Mouse (Mus musculus) limb, embryonic 13.5 days (tissue): Measurements from ENCODE around the gene P2rx6. TPM values are rescaled to one million over a fixed set of nuclear protein-coding genes. Genes with fewer than 3 reads are reported as not detected.

Experiments
- ATAC-seq: fragments of 200-750 bp; cut with Nextera tagmentation; 2 replicates; pipeline ENCODE4 v1.8.0; 2017; ENCODE audit warnings: low read depth, moderate number of reproducible peaks, moderate TSS enrichment; ENCODE audit not compliant: low FRiP score
- H3K27ac ChIP-seq: fragments of 300-500 bp; sonication (generic); 2 replicates; pipeline ENCODE4 v1.5.1; 2015; ENCODE audit warnings: inconsistent platforms, mild to moderate bottlenecking, moderate library complexity
- H3K27me3 ChIP-seq: fragments of 300-500 bp; sonication (generic); 2 replicates; pipeline ENCODE4 v1.6.1; 2015; ENCODE audit warnings: mild to moderate bottlenecking, inconsistent platforms
- H3K36me3 ChIP-seq: fragments of 300-500 bp; sonication (generic); 2 replicates; pipeline ENCODE4 v1.6.1; 2015; ENCODE audit warnings: inconsistent platforms, mild to moderate bottlenecking, moderate library complexity
- H3K4me1 ChIP-seq: fragments of 300-500 bp; sonication (generic); 2 replicates; pipeline ENCODE4 v1.6.1; 2015; ENCODE audit warnings: inconsistent platforms
- H3K4me2 ChIP-seq: fragments of 300-500 bp; sonication (generic); replicated peaks from 2 replicates; pipeline ENCODE4 v1.6.1; 2015; ENCODE audit warnings: inconsistent platforms, mild to moderate bottlenecking, moderate library complexity
- H3K4me3 ChIP-seq: fragments of 300-500 bp; sonication (generic); 2 replicates; pipeline ENCODE4 v1.5.1; 2015; ENCODE audit warnings: moderate library complexity, mild to moderate bottlenecking, inconsistent platforms
- H3K9ac ChIP-seq: fragments of 300-500 bp; sonication (generic); 2 replicates; pipeline ENCODE4 v1.6.1; 2015; ENCODE audit warnings: mild to moderate bottlenecking, inconsistent platforms
- H3K9me3 ChIP-seq: fragments of 300-500 bp; sonication (generic); 2 replicates; pipeline ENCODE4 v1.6.1; 2016; ENCODE audit warnings: inconsistent platforms
- WGBS: fragments of 180-500 bp; shearing (Covaris S2); methylation state at CpG from one replicate; pipeline ENCODE4 v1.1.7; 2015; 5-methylcytosine and 5-hydroxymethylcytosine counted together
- polyA plus RNA-seq: library from polyadenylated mRNA; unstranded; fragments of >200 nt; fragmentation: Nextera tagmentation; extraction: Ambion mirVana; gene quantifications from 2 replicates; pipeline ENCODE4 v1.2.1, GENCODE M21; 2015

P2rx6 gene
- polyA plus RNA-seq, result 0.36 and 0.40 TPM in 2 replicates

DNA sequence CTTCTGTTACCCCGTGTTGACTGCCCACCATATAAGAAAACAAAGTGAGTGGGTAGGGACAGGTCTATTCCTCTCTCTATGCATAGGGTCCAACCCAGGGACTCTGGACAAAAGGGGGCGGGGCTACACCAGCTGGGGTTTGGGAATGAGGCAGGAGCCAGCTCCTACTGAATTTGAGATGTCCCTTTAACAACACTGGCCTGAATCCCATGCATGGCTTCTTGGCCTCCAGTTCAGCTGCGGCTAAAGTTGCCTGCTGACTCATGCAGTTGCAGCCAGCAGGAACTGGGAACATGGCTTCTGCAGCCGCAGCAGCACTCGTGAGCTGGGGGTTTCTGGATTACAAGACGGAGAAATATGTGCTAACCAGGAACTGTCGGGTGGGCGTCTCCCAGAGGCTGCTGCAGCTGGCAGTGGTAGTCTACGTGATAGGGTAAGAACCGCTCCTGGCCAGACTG, at the start of gene P2rx6:
Gene P2rx6, plus strand, starts transcription at position 135 of the 458 bp plus-strand sequence.
- Histone ChIP-seq H3K4me3 (peak within 1 kb of the TSS; percentile 32), H3K9me3 (no peaks in the 10 kb centered on the region), H3K9ac (peak within 1 kb of the TSS; percentile 56), H3K4me1 (peaks cover 38% of the 10 kb centered on the region), H3K36me3 (no peaks in the 10 kb centered on the region), H3K4me2 (peak within 1 kb of the TSS; percentile 63), H3K27ac (no peak within 1 kb of the TSS), H3K27me3 (peaks cover 35% of the 10 kb centered on the region)
- ATAC-seq, result peak; percentile 64
- WGBS, result 2% methylated on average over 10 of the region's 10 CpGs

DNA sequence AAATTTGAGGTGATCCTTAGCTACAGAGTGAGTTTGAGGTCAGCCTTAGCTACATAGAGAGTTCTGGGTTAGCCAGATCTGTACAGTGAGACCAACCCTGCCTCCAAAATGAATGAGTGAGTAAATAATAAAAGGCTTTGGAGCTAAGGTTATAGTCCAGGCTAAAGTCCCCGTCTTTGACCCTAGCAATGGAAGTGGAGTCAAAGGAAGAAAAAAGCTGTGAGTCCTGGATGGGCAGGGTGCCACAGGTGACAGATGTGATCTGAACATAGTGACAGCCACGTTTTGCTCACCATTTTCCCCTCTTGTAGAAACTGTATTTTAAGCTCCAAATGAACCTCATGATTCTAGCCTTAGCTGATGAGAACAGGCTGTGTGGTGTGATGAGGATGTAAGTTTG, 42.8 kb upstream of the P2rx6 start:
- H3K4me1 ChIP-seq, result no peaks in the 10 kb centered on the region
- no peak overlapping the region for H3K4me2 ChIP-seq
- 76% methylated on average over 2 of the region's 2 CpGs for WGBS
- H3K36me3 ChIP-seq, result peaks cover 98% of the 10 kb centered on the region
- no peak overlapping the region for H3K4me3 ChIP-seq
- H3K9ac ChIP-seq, result no peak overlapping the region
- no peaks in the 10 kb centered on the region for H3K27me3 ChIP-seq
- no peaks in the 10 kb centered on the region for H3K9me3 ChIP-seq
- no peak for ATAC-seq
- no peak overlapping the region for H3K27ac ChIP-seq

DNA sequence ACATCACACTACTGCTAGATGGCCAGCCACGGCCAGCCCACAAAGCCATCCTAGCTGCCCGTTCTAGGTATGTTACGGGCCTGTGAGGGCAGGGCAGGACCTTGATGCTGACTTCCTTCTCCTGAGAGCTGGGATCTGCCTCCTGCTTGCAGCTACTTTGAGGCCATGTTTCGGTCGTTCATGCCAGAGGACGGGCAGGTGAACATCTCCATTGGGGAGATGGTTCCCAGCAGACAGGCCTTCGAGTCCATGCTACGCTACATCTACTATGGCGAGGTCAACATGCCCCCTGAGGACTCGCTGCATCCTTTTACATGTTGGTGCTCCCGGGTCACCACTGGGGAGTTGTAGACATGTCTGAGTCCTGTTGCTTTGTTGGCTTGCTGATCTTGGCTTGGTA, 37.5 kb upstream of the P2rx6 start:
- Histone ChIP-seq H3K27ac (no peak overlapping the region), H3K4me3 (no peak overlapping the region), H3K4me1 (no peaks in the 10 kb centered on the region), H3K27me3 (no peaks in the 10 kb centered on the region), H3K9me3 (no peaks in the 10 kb centered on the region), H3K9ac (no peak overlapping the region), H3K36me3 (peaks cover 97% of the 10 kb centered on the region), H3K4me2 (no peak overlapping the region)
- no peak for ATAC-seq
- WGBS, result 94% methylated on average over 11 of the region's 11 CpGs

DNA sequence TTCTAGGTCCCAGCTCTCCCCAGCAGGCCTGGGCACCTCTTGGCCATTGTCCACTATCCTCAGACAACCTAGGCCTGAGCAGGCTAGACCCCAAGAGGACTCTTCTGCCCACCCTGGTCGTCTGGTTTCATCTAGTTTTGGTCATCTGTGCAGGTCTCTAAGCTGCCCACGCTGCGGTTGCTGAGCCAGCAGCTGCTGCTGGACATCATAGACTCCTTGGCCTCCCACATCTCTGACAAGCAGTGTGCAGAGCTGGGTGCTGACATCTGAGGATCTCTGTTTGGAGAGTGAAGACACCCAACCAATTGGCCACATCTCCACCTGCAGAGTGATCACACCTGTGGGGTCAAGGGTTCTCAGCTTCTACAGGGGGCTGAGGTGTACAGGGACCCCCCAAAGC, 36.2 kb upstream of the P2rx6 start:
- H3K27ac ChIP-seq, result no peak overlapping the region
- no peak overlapping the region for H3K4me2 ChIP-seq
- H3K9ac ChIP-seq, result no peak overlapping the region
- no peak for ATAC-seq
- no peaks in the 10 kb centered on the region for H3K27me3 ChIP-seq
- H3K4me1 ChIP-seq, result peaks cover 10% of the 10 kb centered on the region
- peaks cover 84% of the 10 kb centered on the region for H3K36me3 ChIP-seq
- 83% methylated on average over 3 of the region's 3 CpGs for WGBS
- H3K4me3 ChIP-seq, result no peak overlapping the region
- H3K9me3 ChIP-seq, result no peaks in the 10 kb centered on the region

DNA sequence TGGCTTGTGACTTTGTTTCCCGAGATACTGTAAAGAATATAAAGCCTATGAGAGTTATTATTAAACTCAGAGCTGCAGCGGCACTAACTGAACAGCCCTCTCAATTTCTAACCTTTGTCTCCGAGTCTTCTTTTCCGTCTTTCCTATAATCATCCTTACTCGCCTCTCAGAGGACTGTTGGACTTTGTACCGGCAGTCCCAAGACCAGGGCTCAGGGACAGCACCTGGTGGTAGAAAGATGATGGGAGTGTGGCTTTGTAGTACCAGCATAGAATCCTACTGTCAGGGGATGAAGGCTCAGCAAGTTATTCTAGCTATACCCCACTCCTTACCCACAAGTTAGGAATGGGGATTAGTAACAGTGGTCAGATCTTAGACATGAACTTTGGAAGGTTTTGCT, 35.5 kb upstream of the P2rx6 start:
- Histone ChIP-seq H3K9me3 (no peaks in the 10 kb centered on the region), H3K27me3 (no peaks in the 10 kb centered on the region), H3K27ac (no peak overlapping the region; the same call in 1 of the 2 replicates), H3K9ac (no peak overlapping the region), H3K4me2 (no peak overlapping the region), H3K4me3 (no peak overlapping the region), H3K4me1 (peaks cover 10% of the 10 kb centered on the region), H3K36me3 (peaks cover 77% of the 10 kb centered on the region)
- no peak for ATAC-seq
- 92% methylated on average over 6 of the region's 6 CpGs for WGBS

DNA sequence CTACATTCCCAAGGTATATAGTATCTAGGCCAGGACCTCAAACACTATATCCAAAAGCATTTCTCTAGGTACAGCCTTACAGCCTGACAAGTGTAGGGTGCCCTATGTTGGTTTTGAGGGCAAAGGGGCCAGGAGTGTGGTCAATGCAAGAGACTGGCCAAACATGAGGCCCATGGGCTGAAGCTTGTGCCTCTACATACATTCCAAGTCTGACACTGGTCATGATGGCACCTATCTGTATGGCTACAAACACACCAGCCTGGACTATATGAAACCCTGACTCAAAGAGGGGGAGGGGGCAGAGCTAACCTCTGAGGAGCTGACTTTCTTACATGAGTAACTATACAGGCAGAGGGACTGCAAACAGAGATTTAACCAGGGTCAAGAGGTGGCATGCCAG, 34.1 kb upstream of the P2rx6 start:
- H3K27ac ChIP-seq, result no peak overlapping the region
- H3K4me1 ChIP-seq, result peaks cover 20% of the 10 kb centered on the region
- no peak overlapping the region for H3K4me2 ChIP-seq
- H3K9ac ChIP-seq, result 0 out of 2 replicates have a peak overlapping the region, but pooled peaks have one; percentile 2
- no peaks in the 10 kb centered on the region for H3K9me3 ChIP-seq
- no peaks in the 10 kb centered on the region for H3K27me3 ChIP-seq
- no peak overlapping the region for H3K4me3 ChIP-seq
- H3K36me3 ChIP-seq, result peaks cover 63% of the 10 kb centered on the region
- no peak for ATAC-seq

DNA sequence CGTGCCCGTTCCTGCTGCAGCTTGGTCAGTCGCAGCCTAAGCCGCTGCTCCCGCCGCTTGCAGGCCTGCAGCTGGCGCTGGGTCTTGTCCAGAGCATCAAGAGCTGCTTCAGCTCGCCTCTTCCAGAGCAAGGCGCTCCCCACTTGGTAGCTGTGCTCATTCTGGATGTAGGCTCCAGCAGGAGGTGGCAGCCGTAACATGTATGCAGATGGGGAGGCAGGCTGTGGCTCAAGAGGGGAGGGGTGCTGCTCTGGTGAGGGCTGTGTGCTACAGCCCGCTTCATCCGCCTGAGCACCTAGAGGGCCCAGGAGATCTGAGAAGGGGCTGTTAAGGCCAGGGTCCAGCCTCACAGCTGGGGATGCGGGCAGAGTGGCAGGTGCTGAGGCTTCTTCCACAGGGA, 33.4 kb upstream of the P2rx6 start:
- peaks cover 56% of the 10 kb centered on the region for H3K36me3 ChIP-seq
- H3K27ac ChIP-seq, result no peak overlapping the region
- H3K27me3 ChIP-seq, result no peaks in the 10 kb centered on the region
- H3K9me3 ChIP-seq, result no peaks in the 10 kb centered on the region
- WGBS, result 83% methylated on average over 13 of the region's 13 CpGs
- 0 out of 2 replicates have a peak overlapping the region, but pooled peaks have one; percentile 2 for H3K9ac ChIP-seq
- no peak overlapping the region for H3K4me3 ChIP-seq
- H3K4me1 ChIP-seq, result peaks cover 20% of the 10 kb centered on the region
- ATAC-seq, result no peak
- H3K4me2 ChIP-seq, result no peak overlapping the region

DNA sequence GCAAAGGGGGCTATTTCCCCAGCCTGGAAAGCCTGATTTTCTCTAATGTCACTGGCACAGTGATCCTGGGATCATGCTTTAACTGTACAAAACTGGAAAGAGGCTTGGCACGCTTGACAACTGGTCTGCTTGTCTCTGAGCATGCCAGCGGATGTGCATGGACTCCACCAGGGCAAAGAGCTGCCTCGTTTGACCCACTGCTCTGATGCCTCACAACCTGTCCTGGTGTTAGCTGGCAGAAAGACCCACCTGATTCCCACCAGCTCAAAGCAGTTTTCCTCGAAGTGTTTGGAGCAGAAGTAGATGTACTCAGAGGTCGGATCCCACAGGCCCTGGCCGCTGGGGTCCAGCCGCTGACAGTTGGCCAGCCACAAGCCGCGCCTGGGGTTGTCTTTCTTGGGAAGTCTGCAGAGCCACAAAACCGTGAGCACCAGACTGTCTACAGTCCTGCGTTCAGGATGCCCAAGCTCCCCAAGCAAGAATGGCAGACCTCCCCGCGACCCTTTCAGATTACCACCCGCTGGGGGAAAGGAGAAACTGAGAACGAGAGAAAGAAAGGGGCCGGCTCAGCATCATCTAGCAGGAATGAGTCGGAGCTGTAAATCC, 31.6 kb upstream of the P2rx6 start:
- Histone ChIP-seq H3K27ac (peak overlapping the region; percentile 96), H3K4me3 (peak overlapping the region; percentile 78), H3K9ac (peak overlapping the region; percentile 90), H3K27me3 (no peaks in the 10 kb centered on the region), H3K4me2 (peak overlapping the region; percentile 93), H3K36me3 (peaks cover 40% of the 10 kb centered on the region), H3K4me1 (peaks cover 20% of the 10 kb centered on the region), H3K9me3 (no peaks in the 10 kb centered on the region)
- 17% methylated on average over 17 of the region's 17 CpGs for WGBS
- ATAC-seq, result 0 out of 2 replicates have a peak, but pooled peaks have one; percentile 1

DNA sequence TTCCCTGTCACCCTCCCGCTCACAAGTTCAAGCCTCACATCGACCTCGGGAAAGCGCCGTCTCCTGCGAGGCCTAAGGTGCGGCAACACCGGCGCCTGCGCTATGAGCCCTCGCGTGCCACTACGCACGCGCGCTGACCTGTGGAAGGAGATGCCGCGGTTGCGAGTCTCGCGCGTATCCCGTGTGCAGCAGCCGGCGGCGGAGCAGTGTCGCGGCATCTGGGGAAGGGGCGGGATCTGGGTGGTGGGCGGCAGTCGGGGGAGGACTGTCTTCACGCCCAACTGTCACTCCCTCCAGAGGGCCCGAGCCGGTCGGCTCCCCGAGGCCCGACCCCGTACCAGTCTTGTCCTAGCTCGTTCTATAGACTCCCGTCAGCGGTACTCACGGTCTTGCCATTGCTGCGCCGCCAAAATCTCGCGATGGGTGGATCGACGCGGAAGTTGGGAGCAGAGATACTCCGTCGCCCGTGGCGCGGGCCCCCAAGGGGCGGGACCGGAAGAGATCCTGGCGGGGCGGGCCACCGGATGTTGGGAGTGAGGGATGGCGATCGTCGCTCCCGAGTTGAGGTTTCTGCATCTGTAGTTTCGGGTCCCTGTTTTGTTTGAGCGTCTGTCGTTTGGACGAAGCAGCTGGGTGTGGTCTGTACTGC, 30.9 kb upstream of the P2rx6 start, which contains the start of gene Thap7:
Gene Thap7, minus strand, starts transcription at position 497 of the 649 bp plus-strand sequence.
- WGBS, result under 1% methylated on average over 67 of the region's 67 CpGs
- Histone ChIP-seq H3K4me1 (peaks cover 20% of the 10 kb centered on the region), H3K9ac (peak within 1 kb of the TSS; percentile 90), H3K27ac (peak within 1 kb of the TSS; percentile 96), H3K4me3 (peak within 1 kb of the TSS; percentile 78), H3K9me3 (no peaks in the 10 kb centered on the region), H3K4me2 (peak within 1 kb of the TSS; percentile 93), H3K27me3 (no peaks in the 10 kb centered on the region), H3K36me3 (peaks cover 33% of the 10 kb centered on the region)
- ATAC-seq, result peak; percentile 96

DNA sequence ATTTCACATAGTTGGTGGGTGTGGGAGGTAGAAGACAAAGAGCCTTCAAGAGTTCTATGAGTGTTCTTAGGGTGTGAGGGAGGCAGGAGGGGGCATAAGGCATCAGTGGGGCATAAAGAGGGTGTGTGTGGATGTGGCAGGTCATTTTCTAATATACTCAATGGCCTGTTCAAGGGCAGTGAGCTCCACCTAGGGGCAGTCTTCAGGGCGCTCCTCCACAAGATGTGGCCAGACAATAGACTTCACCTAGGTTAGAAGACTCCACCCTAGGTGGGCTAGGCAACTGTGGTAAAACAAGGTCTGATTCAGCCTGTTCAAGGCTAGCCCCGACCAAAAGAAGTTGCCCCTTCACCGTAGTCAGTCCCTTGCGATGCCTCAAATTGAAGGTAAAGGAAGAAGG, 29.4 kb upstream of the P2rx6 start:
- H3K4me3 ChIP-seq, result no peak overlapping the region
- no peaks in the 10 kb centered on the region for H3K9me3 ChIP-seq
- no peak overlapping the region for H3K27ac ChIP-seq
- H3K4me2 ChIP-seq, result peak overlapping the region; percentile 93; the same call in 1 of the 2 replicates
- no peak for ATAC-seq
- H3K36me3 ChIP-seq, result peaks cover 18% of the 10 kb centered on the region
- peaks cover 20% of the 10 kb centered on the region for H3K4me1 ChIP-seq
- 58% methylated on average over 4 of the region's 4 CpGs for WGBS
- H3K27me3 ChIP-seq, result no peaks in the 10 kb centered on the region
- no peak overlapping the region for H3K9ac ChIP-seq

DNA sequence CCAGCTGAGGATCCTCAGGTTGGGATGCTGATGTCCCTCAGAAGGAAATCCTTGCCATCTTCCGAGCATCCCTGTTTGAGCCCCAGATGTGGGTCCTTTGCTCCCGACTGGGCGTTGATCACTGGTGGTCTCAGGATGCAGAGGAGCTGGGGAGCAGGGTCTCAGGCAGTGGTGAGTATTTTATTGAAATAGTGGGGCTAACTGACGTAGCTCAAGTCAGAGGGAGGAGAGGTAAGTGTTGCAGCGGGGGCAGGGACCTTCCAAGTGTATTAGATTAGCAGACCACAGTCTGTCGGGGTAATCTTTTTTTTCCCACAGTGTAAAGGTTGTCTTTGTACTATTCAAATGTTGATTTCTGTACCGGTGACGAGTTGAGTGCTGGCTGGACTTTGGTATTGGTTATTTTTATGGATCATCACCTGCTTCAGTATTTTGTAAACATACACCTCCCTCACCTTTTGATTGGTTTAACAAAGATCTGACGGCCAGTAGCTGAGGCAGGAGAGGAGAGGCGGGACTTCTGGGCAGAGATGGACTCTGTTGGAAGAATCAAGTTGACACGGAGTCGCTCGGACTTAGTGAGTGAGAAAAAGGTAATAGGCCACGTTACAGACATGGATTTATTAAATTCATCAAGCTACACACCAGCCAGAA, 28.9 kb upstream of the P2rx6 start:
- peaks cover 13% of the 10 kb centered on the region for H3K36me3 ChIP-seq
- WGBS, result 70% methylated on average over 14 of the region's 14 CpGs
- no peaks in the 10 kb centered on the region for H3K27me3 ChIP-seq
- H3K4me3 ChIP-seq, result no peak overlapping the region
- H3K4me1 ChIP-seq, result peaks cover 20% of the 10 kb centered on the region
- ATAC-seq, result no peak
- H3K27ac ChIP-seq, result no peak overlapping the region
- H3K4me2 ChIP-seq, result no peak overlapping the region
- H3K9me3 ChIP-seq, result no peaks in the 10 kb centered on the region
- no peak overlapping the region for H3K9ac ChIP-seq

DNA sequence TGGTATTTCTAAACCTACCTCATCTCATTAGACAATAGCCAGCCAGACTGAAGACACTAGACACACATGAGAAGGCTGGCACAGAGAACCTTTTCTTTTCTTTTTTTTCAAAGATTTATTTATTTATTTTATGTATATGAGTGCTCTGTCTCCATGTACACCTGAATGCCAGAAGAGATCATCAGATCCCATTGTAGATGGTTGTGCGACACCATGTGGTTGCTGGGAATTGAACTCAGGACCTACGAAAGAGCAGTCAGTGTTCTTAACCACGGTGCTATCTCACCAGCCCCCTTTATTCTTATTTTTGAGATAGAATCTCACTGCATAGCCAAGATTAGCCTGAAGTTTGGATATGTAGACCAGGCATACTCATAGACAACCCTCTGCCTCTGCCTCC, 25.1 kb upstream of the P2rx6 start:
- peaks cover 7% of the 10 kb centered on the region for H3K4me1 ChIP-seq
- H3K27ac ChIP-seq, result no peak overlapping the region
- H3K4me3 ChIP-seq, result no peak overlapping the region
- no peak overlapping the region for H3K9ac ChIP-seq
- no peak for ATAC-seq
- 93% methylated on average over 3 of the region's 3 CpGs for WGBS
- no peaks in the 10 kb centered on the region for H3K36me3 ChIP-seq
- H3K27me3 ChIP-seq, result peaks cover 9% of the 10 kb centered on the region
- no peak overlapping the region for H3K4me2 ChIP-seq
- H3K9me3 ChIP-seq, result no peaks in the 10 kb centered on the region
